Mouse (Mus musculus) liver, adult 2 months (tissue): ENCODE results near the gene Ang4. TPM values are rescaled to one million over a fixed set of nuclear protein-coding genes. Genes with fewer than 3 reads are reported as not detected.

Experiments used
- DNase-seq: peaks from one replicate; pipeline ENCODE4 v3.0.0-alpha.2; 2011; ENCODE audit warnings: low read depth, low spot score; ENCODE audit errors: extremely low read depth
- H3K27ac ChIP-seq: fragments of 200-500 bp; replicated peaks from 2 replicates; pipeline ENCODE4 v1.5.1; 2012; ENCODE audit warnings: low read depth, mild to moderate bottlenecking, control low read depth, inconsistent platforms, low read length; ENCODE audit not compliant: insufficient read depth
- H3K27me3 ChIP-seq: fragments of 200-500 bp; 2 replicates; pipeline ENCODE4 v1.6.1; 2012; ENCODE audit warnings: mild to moderate bottlenecking, moderate library complexity, low read length, inconsistent platforms; ENCODE audit not compliant: control insufficient read depth, insufficient read depth
- H3K36me3 ChIP-seq: fragments of 200-500 bp; 2 replicates; pipeline ENCODE4 v1.6.1; 2012; ENCODE audit warnings: low read length, inconsistent platforms; ENCODE audit not compliant: control insufficient read depth, insufficient read depth
- H3K4me1 ChIP-seq: fragments of 200-500 bp; 2 replicates; pipeline ENCODE4 v1.6.1; 2011; ENCODE audit warnings: low read length; ENCODE audit not compliant: control insufficient read depth, insufficient read depth
- H3K4me3 ChIP-seq: fragments of 200-500 bp; 2 replicates; pipeline ENCODE4 v1.5.1; 2011; ENCODE audit warnings: low read depth, mild to moderate bottlenecking, control low read depth, low read length, moderate library complexity; ENCODE audit not compliant: insufficient read depth
- H3K79me2 ChIP-seq: fragments of 200-500 bp; 2 replicates; pipeline ENCODE4 v1.6.1; 2012; ENCODE audit warnings: inconsistent platforms, mild to moderate bottlenecking, low read length, moderate library complexity; ENCODE audit not compliant: control insufficient read depth, insufficient read depth
- H3K9ac ChIP-seq: fragments of 200-500 bp; 2 replicates; pipeline ENCODE4 v1.6.1; 2012; ENCODE audit warnings: low read depth, mild to moderate bottlenecking, control low read depth, inconsistent platforms, low read length
- CTCF ChIP-seq: fragments of 200-500 bp; IDR thresholded peaks from 2 replicates; pipeline ENCODE4 v1.5.1; 2011; ENCODE audit warnings: low read depth, low read length, control low read depth
- POLR2A ChIP-seq: fragments of 200-500 bp; IDR thresholded peaks from 2 replicates; pipeline ENCODE4 v1.6.1; 2011; ENCODE audit warnings: low read length, control low read depth; ENCODE audit not compliant: insufficient read depth; ENCODE audit errors: extremely low read depth
- WGBS: fragments of 180-500 bp; shearing (Covaris S2); methylation state at CpG from one replicate; pipeline ENCODE4 v1.1.7; 2018; 5-methylcytosine and 5-hydroxymethylcytosine counted together
- polyA plus RNA-seq: library from polyadenylated mRNA; depleted of rRNA; stranded (reverse); fragments of >200 nt; gene quantifications from 2 replicates; pipeline ENCODE4 v1.2.3, GENCODE M21; 2012; rRNA removed
- total RNA-seq: library from RNA; depleted of rRNA; stranded (reverse); fragments of >200 nt; gene quantifications from 2 replicates; pipeline ENCODE4 v1.2.3, GENCODE M21; 2014; rRNA removed

Gene Ang4
- total and polyA plus RNA-seq, 2 experiments, result not detected

DNA sequence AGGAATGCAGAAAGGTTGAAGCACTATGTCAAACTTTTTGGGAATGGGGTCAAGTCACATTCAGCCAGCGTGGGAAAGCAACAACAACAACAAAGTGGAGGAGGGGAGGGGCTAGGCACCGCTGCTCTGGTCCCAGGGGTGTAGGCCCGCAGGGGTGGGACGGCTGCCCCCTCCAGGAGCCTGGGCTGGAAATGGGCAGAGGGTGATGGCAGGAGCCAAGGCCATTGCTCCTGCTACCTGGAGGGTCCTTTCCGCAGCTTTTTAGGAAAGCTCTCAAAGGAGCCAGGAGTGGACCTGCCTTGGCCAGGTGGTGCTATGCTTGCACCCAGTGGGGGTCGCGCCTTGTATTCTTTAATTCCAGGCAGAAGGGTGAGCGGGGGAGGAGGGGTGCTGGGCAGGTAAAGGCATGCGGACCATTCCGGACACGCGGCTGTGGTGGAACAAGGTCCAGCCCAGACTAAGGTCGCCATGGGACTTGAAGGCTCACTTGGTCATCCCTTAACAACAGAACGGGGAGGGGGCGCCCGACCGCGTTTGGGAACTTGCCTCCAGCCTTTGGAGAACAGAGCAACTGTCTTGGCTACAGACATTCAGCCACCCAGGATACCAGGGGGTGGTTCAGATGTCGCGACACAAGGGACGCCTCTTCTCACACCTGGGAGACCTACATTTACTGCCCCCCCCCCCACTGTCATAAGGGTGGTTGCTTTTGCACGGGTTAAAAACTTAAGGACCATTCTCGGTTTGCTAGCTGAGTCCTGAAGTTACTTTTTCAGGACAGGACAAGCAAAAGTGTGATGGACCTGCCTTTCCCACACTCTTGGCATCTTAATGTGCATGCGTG, 34.0 kb downstream of the Ang4 start:
- 3% methylated on average over 24 of the region's 24 CpGs for WGBS
- Histone ChIP-seq H3K27ac (no peak overlapping the region), H3K79me2 (no peaks in the 10 kb centered on the region), H3K27me3 (peaks cover 19% of the 10 kb centered on the region; the same call in 1 of the 2 replicates), H3K36me3 (no peaks in the 10 kb centered on the region), H3K9ac (no peak overlapping the region), H3K4me3 (no peak overlapping the region), H3K4me1 (no peaks in the 10 kb centered on the region)
- TF ChIP-seq CTCF, result no peak
- TF ChIP-seq POLR2A, result no peak
- no peak for DNase-seq

DNA sequence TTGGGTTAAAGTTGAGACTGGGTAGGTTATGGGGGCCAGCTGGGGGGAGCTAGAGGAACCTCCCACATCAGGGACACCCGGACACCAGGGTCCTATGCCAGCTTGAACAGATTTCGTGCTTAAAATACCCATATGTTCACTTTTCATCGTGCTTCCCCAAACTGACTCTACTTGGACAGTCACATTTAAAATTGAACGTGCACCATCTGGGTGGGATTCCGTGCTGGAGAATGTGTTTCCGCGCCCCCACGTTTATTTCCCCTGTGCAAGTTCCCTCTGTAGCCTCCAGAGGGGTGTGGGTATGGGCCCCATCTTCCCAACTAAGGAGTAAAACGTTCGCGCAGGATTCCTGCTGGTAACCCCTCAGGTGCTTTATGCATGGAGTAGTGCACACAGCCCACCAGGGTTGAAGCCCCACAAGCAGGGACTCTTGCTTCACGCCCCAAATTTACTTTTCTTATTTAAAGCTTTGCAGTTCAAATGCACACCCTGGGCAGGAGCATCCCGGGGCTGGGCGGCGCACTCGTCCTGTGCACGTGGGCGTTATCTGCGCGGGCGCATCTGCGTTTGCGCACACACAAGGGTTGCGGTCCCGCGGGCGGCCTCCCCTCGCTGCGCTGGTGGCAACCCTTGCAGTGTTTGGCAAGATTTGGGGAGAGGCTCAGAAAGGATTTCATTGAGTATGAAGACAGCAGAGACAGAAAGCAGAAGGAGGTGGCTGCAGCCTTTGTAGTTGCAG, 34.8 kb downstream of the Ang4 start:
- no peak for DNase-seq
- H3K27me3 ChIP-seq, result peaks cover 19% of the 10 kb centered on the region; the same call in 1 of the 2 replicates
- no peaks in the 10 kb centered on the region for H3K79me2 ChIP-seq
- 5% methylated on average over 29 of the region's 29 CpGs for WGBS
- TF ChIP-seq POLR2A, result no peak
- no peak for TF ChIP-seq CTCF
- no peak overlapping the region for H3K4me3 ChIP-seq
- H3K9ac ChIP-seq, result no peak overlapping the region
- H3K27ac ChIP-seq, result no peak overlapping the region
- H3K36me3 ChIP-seq, result no peaks in the 10 kb centered on the region
- no peaks in the 10 kb centered on the region for H3K4me1 ChIP-seq

DNA sequence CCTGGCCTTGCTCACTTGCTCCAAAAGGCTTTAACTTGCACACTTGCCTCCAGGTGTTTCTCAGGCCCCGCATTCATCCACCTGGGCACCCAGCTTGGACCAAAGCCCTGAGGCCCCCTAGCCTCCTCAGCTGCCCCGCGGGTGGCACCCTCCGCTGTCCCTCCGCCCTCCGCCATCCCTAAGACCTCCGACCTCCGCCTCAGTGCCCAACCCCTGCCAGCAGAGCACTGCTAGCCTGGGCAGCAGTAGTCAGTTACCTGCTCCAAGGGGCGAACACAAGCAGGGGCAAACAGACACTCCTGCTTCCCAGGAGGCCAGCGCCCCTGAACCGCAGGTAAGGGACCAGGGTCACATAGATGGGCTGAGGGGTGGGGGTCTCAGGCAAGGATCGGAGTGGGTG, 35.4 kb downstream of the Ang4 start:
- no peaks in the 10 kb centered on the region for H3K36me3 ChIP-seq
- no peaks in the 10 kb centered on the region for H3K4me1 ChIP-seq
- H3K79me2 ChIP-seq, result no peaks in the 10 kb centered on the region
- H3K27me3 ChIP-seq, result peaks cover 19% of the 10 kb centered on the region; the same call in 1 of the 2 replicates
- WGBS, result 14% methylated on average over 12 of the region's 12 CpGs
- DNase-seq, result no peak
- no peak overlapping the region for H3K27ac ChIP-seq
- TF ChIP-seq CTCF, result no peak
- no peak for TF ChIP-seq POLR2A
- no peak overlapping the region for H3K9ac ChIP-seq
- no peak overlapping the region for H3K4me3 ChIP-seq

DNA sequence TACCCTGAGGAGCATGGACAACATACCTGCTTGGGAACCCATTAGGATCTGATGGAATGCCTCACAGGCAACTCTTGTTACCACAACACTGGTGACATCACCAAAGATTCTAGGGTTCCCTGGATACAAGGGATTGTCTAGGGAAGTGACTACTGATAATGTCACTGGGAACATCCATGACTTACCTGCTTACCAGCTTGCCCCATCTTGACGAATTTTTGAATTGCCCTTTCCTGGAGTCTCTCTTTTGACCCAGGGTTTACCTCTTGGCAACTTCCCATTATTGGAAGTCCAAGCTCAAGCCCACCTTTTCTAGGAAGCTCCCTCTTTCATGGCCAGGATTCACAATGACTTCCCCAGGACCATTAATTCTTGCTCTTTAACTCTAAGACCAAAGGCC, 56.3 kb downstream of the Ang4 start, which contains the start of gene Gm5800:
Gene Gm5800 (minus strand): TSS at position 101 of the 400 bp plus-strand sequence.
- Histone ChIP-seq H3K4me1 (no peaks in the 10 kb centered on the region), H3K4me3 (no peak within 1 kb of the TSS), H3K27me3 (no peaks in the 10 kb centered on the region), H3K36me3 (no peaks in the 10 kb centered on the region), H3K27ac (no peak within 1 kb of the TSS), H3K9ac (no peak within 1 kb of the TSS), H3K79me2 (no peaks in the 10 kb centered on the region)
- WGBS, result 16% methylated on average over 1 of the region's 1 CpGs
- TF ChIP-seq POLR2A (no peak), CTCF (no peak)
- no peak for DNase-seq

Other genes with a start within 250 kb of the Ang4 start
- gene Gm5622, start 220.8 kb downstream of the Ang4 start, total RNA-seq, result 0.07 and 0.18 TPM in 2 replicates
- not detected in 2 replicates for gene Gm5622, start 220.8 kb downstream of the Ang4 start, polyA plus RNA-seq
- not detected in 2 replicates for gene Gm17175, start 199.5 kb downstream of the Ang4 start, total RNA-seq
- gene Gm17175, start 199.5 kb downstream of the Ang4 start, polyA plus RNA-seq, result not detected in 2 replicates
- gene Gm17174, start 181.5 kb downstream of the Ang4 start, total RNA-seq, result not detected in 2 replicates
- not detected in 2 replicates for gene Gm17174, start 181.5 kb downstream of the Ang4 start, polyA plus RNA-seq
- gene Gm17078, start 162.3 kb downstream of the Ang4 start, total RNA-seq, result not detected in 2 replicates
- not detected in 2 replicates for gene Gm17078, start 162.3 kb downstream of the Ang4 start, polyA plus RNA-seq
- gene Gm4181, start 137.9 kb downstream of the Ang4 start, total RNA-seq, result not detected in 2 replicates
- gene Gm4181, start 137.9 kb downstream of the Ang4 start, polyA plus RNA-seq, result not detected in 2 replicates
- gene Gm17079, start 78.1 kb downstream of the Ang4 start, total RNA-seq, result not detected in 2 replicates
- not detected in 2 replicates for gene Gm17079, start 78.1 kb downstream of the Ang4 start, polyA plus RNA-seq
- not detected in 2 replicates for gene Gm5800, start 56.4 kb downstream of the Ang4 start, total RNA-seq
- not detected in 2 replicates for gene Gm5800, start 56.4 kb downstream of the Ang4 start, polyA plus RNA-seq
- gene AY358078, start 26.5 kb upstream of the Ang4 start, total RNA-seq, result not detected in 2 replicates
- not detected in 2 replicates for gene AY358078, start 26.5 kb upstream of the Ang4 start, polyA plus RNA-seq
- gene Ear6, start 80.1 kb upstream of the Ang4 start, total RNA-seq, result not detected in 2 replicates
- gene Ear6, start 80.1 kb upstream of the Ang4 start, polyA plus RNA-seq, result not detected in 2 replicates
- gene Mettl17, start 111.3 kb upstream of the Ang4 start, total RNA-seq, result 14.0 and 23.2 TPM in 2 replicates
- 18.2 and 21.0 TPM in 2 replicates for gene Mettl17, start 111.3 kb upstream of the Ang4 start, polyA plus RNA-seq
- 0.65 and 1.4 TPM in 2 replicates for gene Slc39a2, start 119.3 kb upstream of the Ang4 start, total RNA-seq
- 1.1 and 1.8 TPM in 2 replicates for gene Slc39a2, start 119.3 kb upstream of the Ang4 start, polyA plus RNA-seq
- gene Ndrg2, start 140.6 kb upstream of the Ang4 start, total RNA-seq, result 1,230 and 1,535 TPM in 2 replicates
- 1,907 and 2,831 TPM in 2 replicates for gene Ndrg2, start 140.6 kb upstream of the Ang4 start, polyA plus RNA-seq
- not detected in 2 replicates for gene Tppp2, start 144.8 kb upstream of the Ang4 start, total RNA-seq
- not detected in 2 replicates for gene Tppp2, start 144.8 kb upstream of the Ang4 start, polyA plus RNA-seq
- gene Rnase13, start 149.2 kb upstream of the Ang4 start, total RNA-seq, result not detected in 2 replicates
- 0.22 and 0.24 TPM in 2 replicates for gene Rnase13, start 149.2 kb upstream of the Ang4 start, polyA plus RNA-seq
- 6.1 and 9.5 TPM in 2 replicates for gene Arhgef40, start 211.1 kb upstream of the Ang4 start, total RNA-seq
- gene Arhgef40, start 211.1 kb upstream of the Ang4 start, polyA plus RNA-seq, result 12.5 and 16.1 TPM in 2 replicates
- not detected in 2 replicates for gene Tmem253, start 242.1 kb upstream of the Ang4 start, total RNA-seq
- 0.11 TPM in 1 of 2 replicates, not detected in the other for gene Tmem253, start 242.1 kb upstream of the Ang4 start, polyA plus RNA-seq
- gene Zfp219, start 247.1 kb upstream of the Ang4 start, total RNA-seq, result 8.9 and 12.6 TPM in 2 replicates
- gene Zfp219, start 247.1 kb upstream of the Ang4 start, polyA plus RNA-seq, result 27.8 and 31.4 TPM in 2 replicates